Mouse (Mus musculus) liver, embryonic 13.5 days (tissue): ENCODE results near the gene Dhx33. TPM values are rescaled to one million over a fixed set of nuclear protein-coding genes. Genes with fewer than 3 reads are reported as not detected.
A peak's percentile ranks its signal among the peaks of the same experiment; 100 is the strongest.

Source experiments
- ATAC-seq: fragments of 200-750 bp; cut with Nextera tagmentation; 2 replicates; pipeline ENCODE4 v1.8.0; 2017; ENCODE audit warnings: low read depth, mild to moderate bottlenecking, moderate number of reproducible peaks, moderate library complexity
- DNase-seq: peaks from one replicate; pipeline ENCODE4 v3.0.0; 2022
- H3K27ac ChIP-seq: fragments of 300-500 bp; sonication (generic); 2 replicates; pipeline ENCODE4 v1.5.1; 2015; ENCODE audit warnings: moderate library complexity, mild to moderate bottlenecking, inconsistent platforms
- H3K27me3 ChIP-seq: fragments of 300-500 bp; sonication (generic); 2 replicates; pipeline ENCODE4 v1.6.1; 2015; ENCODE audit warnings: mild to moderate bottlenecking, inconsistent platforms
- H3K36me3 ChIP-seq: fragments of 300-500 bp; sonication (generic); 2 replicates; pipeline ENCODE4 v1.6.1; 2015; ENCODE audit warnings: mild to moderate bottlenecking, inconsistent platforms
- H3K4me1 ChIP-seq: fragments of 300-500 bp; sonication (generic); replicated peaks from 2 replicates; pipeline ENCODE4 v1.6.1; 2015; ENCODE audit warnings: inconsistent platforms
- H3K4me2 ChIP-seq: fragments of 300-500 bp; sonication (generic); 2 replicates; pipeline ENCODE4 v1.6.1; 2015; ENCODE audit warnings: inconsistent platforms, mild to moderate bottlenecking, moderate library complexity
- H3K4me3 ChIP-seq: fragments of 300-500 bp; sonication (generic); replicated peaks from 2 replicates; pipeline ENCODE4 v1.5.1; 2015; ENCODE audit warnings: mild to moderate bottlenecking, inconsistent platforms
- H3K9ac ChIP-seq: fragments of 300-500 bp; sonication (generic); 2 replicates; pipeline ENCODE4 v1.6.1; 2015; ENCODE audit warnings: mild to moderate bottlenecking, inconsistent platforms
- H3K9me3 ChIP-seq: fragments of 300-500 bp; sonication (generic); replicated peaks from 2 replicates; pipeline ENCODE4 v1.6.1; 2016; ENCODE audit warnings: inconsistent platforms
- WGBS: fragments of 180-500 bp; shearing (Covaris S2); methylation state at CpG from one replicate; pipeline ENCODE4 v1.1.7; 2015; ENCODE audit not compliant: insufficient replicate concordance; 5-methylcytosine and 5-hydroxymethylcytosine counted together
- polyA plus RNA-seq: library from polyadenylated mRNA; unstranded; fragments of >200 nt; fragmentation: Nextera tagmentation; extraction: Ambion mirVana; gene quantifications from 2 replicates; pipeline ENCODE4 v1.2.1, GENCODE M21; 2015

Dhx33 gene
- polyA plus RNA-seq, 1 experiment from 2014 or later = 7.5 TPM

DNA sequence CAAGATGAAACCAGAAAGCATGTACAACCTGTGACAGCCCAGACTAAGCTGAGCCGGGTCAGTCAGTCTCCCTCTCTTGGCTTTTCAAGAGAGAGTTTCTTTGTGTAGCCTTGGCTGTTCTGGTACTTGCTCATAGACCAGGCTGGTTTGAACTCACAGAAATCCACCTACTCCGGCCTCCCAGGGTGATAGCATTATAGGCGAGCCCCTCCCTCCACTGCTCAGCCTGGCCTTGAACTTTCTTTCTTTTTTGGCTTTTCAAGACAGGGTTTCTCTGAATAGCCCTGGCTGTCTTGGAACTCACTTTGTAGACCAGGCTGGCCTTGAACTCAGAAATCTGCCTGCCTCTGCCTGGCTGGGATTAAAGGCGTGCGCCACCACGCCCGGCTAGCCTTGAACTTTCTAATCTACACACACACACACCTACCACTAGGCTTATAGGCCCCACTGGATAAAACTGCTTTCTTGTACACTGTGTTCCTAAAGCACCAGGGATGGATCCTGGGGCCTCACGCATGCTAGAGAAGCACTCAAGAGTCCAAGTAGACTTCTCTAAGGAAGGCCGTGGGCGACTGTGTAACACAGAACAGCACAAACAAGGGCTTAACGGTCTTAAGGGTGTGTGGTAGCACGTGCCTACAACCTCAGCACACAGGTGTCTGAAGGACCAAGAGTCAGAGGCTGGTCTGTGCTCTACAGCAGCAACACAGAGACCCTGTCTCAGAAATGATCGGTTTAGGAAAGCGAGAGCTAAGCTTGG, 23.3 kb downstream of the Dhx33 start:
- no peaks in the 10 kb centered on the region for H3K9me3 ChIP-seq
- peak overlapping the region; percentile 88 for H3K9ac ChIP-seq
- H3K27ac ChIP-seq = peak overlapping the region; percentile 58
- H3K4me2 ChIP-seq = peak overlapping the region; percentile 95
- ATAC-seq (0 out of 2 replicates have a peak, but pooled peaks have one; percentile 19), DNase-seq (no peak)
- H3K4me1 ChIP-seq = peaks cover 40% of the 10 kb centered on the region
- peak overlapping the region; percentile 95 for H3K4me3 ChIP-seq
- WGBS = 69% methylated on average over 14 of the region's 14 CpGs
- H3K36me3 ChIP-seq = peaks cover 69% of the 10 kb centered on the region
- no peaks in the 10 kb centered on the region for H3K27me3 ChIP-seq

DNA sequence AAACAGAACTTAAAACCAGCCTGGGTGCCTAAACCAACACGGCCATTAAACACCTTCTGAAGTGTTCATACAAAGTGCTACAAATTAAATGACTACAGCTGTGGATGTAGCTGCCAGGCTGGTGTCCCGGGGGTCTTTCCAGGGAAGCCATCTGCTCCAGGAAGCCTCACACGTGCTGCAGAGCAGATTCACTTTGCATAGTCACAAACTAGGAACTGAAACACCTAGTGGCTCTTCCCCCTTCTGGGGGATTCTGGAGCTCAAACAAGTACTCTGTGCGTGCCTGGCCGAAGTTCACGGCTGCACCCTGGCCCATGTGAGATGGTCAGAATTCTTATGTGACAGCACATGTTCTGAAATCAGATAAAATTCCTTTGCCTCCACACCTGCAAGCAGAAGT, 24.0 kb downstream of the Dhx33 start:
- Histone ChIP-seq H3K27me3 (no peaks in the 10 kb centered on the region), H3K4me3 (no peak overlapping the region), H3K9ac (no peak overlapping the region), H3K9me3 (no peaks in the 10 kb centered on the region), H3K27ac (no peak overlapping the region), H3K4me1 (peaks cover 43% of the 10 kb centered on the region), H3K36me3 (peaks cover 69% of the 10 kb centered on the region), H3K4me2 (peak overlapping the region; percentile 95; the same call in 1 of the 2 replicates)
- no peak for DNase-seq
- ATAC-seq = no peak
- WGBS = 80% methylated on average over 6 of the region's 6 CpGs

DNA sequence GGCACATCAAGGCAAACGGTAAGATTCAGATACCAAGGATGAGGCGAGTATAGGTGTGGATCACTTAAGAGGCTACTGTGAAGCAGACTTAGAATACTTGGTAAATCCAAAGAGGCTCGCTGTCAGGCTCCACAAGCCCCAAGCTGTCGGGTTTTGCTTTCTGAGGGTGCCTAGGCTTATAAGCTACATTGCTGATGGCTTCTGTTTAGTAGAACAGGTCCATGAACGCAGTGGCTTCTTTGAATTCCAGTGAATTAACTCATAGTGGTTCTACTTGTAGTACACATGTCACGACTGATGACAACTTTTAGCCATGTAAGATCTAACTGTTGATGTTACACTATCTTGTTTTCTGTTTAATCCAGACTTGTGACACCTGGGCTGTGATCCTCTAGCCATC, 26.9 kb downstream of the Dhx33 start:
- H3K9me3 ChIP-seq = no peaks in the 10 kb centered on the region
- H3K27me3 ChIP-seq = no peaks in the 10 kb centered on the region
- peaks cover 63% of the 10 kb centered on the region for H3K4me1 ChIP-seq
- ATAC-seq = no peak
- no peak overlapping the region for H3K9ac ChIP-seq
- H3K27ac ChIP-seq = peak overlapping the region; percentile 9; the same call in 1 of the 2 replicates
- DNase-seq = no peak
- no peak overlapping the region for H3K4me3 ChIP-seq
- H3K36me3 ChIP-seq = peaks cover 90% of the 10 kb centered on the region
- WGBS = 84% methylated on average over 6 of the region's 6 CpGs
- H3K4me2 ChIP-seq = no peak overlapping the region

DNA sequence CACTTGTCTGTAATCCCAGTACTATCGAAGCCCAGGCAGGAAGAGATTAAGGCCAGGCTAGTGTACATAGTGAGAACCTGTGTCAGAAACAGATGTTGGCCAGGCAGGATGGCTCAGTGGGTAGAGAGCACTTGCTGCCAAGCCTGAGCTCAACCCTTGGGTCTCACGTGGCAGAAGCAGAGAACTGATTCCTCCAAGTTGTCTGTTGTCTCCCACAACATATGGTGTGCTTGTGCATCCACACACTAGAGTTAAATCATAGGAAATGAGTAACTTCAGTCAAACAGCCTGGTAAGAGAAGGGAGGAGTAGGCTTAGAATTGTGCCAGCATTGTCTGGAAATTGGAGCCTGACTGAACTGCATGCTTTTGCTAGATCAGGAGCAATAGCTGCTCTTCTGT, 29.0 kb downstream of the Dhx33 start:
- Histone ChIP-seq H3K9me3 (no peaks in the 10 kb centered on the region), H3K9ac (peak overlapping the region; percentile 15; the same call in 1 of the 2 replicates), H3K27me3 (no peaks in the 10 kb centered on the region), H3K4me3 (no peak overlapping the region), H3K4me1 (peaks cover 56% of the 10 kb centered on the region), H3K27ac (peak overlapping the region; percentile 29; the same call in 1 of the 2 replicates), H3K4me2 (no peak overlapping the region), H3K36me3 (peaks cover 87% of the 10 kb centered on the region)
- WGBS = 65% methylated on average over 2 of the region's 2 CpGs
- DNase-seq (no peak), ATAC-seq (no peak)

DNA sequence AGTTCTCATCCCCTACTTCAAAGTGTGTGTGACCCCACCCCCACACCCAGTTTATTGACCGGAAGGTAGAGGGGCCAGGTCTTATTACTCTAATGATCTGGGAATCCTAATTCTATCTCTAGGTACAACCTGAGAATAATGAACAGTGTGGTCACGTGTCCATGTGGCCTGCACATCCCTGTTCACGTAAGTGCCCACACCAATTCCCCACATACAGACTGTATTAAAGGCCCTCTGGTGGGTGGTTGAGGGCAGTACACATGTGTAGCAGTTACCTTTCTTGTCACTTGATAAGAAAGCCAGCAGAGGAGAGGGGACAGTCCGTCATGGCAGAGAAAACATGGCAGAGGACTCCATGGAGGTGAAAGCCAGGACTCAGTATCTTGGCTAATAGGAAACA, 30.3 kb downstream of the Dhx33 start:
- DNase-seq (no peak), ATAC-seq (no peak)
- Histone ChIP-seq H3K4me2 (no peak overlapping the region), H3K36me3 (peaks cover 74% of the 10 kb centered on the region), H3K9me3 (no peaks in the 10 kb centered on the region), H3K27ac (no peak overlapping the region; the same call in 1 of the 2 replicates), H3K4me3 (no peak overlapping the region), H3K4me1 (peaks cover 52% of the 10 kb centered on the region), H3K9ac (0 out of 2 replicates have a peak overlapping the region, but pooled peaks have one; percentile 15), H3K27me3 (no peaks in the 10 kb centered on the region)
- WGBS = 69% methylated on average over 4 of the region's 4 CpGs

DNA sequence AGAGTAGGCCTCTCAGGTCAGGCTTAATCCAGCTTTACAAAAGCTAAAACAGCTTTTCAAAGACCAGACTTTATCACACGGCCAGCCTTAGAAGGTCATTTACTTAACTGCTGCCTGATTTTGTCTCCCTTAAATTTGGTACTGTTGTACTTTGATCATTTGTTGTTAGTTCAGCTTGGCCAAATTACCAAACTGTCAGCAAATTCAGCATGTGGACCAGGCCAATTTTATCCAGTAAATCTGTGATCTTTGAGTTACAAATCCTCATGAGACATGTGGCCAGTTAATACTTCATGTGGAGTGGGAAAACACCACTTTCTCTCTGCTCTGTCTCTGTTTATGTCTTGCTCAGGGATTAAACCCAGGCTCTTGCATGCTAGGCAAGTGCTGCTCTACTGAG, 31.7 kb downstream of the Dhx33 start:
- Histone ChIP-seq H3K4me1 (peaks cover 60% of the 10 kb centered on the region), H3K4me3 (no peak overlapping the region), H3K36me3 (peaks cover 62% of the 10 kb centered on the region), H3K27ac (peak overlapping the region; percentile 99), H3K9ac (peak overlapping the region; percentile 46; the same call in 1 of the 2 replicates), H3K4me2 (peak overlapping the region; percentile 78), H3K27me3 (no peaks in the 10 kb centered on the region), H3K9me3 (no peaks in the 10 kb centered on the region)
- DNase-seq (no peak), ATAC-seq (no peak)
- 57% methylated on average over 1 of the region's 1 CpGs for WGBS

DNA sequence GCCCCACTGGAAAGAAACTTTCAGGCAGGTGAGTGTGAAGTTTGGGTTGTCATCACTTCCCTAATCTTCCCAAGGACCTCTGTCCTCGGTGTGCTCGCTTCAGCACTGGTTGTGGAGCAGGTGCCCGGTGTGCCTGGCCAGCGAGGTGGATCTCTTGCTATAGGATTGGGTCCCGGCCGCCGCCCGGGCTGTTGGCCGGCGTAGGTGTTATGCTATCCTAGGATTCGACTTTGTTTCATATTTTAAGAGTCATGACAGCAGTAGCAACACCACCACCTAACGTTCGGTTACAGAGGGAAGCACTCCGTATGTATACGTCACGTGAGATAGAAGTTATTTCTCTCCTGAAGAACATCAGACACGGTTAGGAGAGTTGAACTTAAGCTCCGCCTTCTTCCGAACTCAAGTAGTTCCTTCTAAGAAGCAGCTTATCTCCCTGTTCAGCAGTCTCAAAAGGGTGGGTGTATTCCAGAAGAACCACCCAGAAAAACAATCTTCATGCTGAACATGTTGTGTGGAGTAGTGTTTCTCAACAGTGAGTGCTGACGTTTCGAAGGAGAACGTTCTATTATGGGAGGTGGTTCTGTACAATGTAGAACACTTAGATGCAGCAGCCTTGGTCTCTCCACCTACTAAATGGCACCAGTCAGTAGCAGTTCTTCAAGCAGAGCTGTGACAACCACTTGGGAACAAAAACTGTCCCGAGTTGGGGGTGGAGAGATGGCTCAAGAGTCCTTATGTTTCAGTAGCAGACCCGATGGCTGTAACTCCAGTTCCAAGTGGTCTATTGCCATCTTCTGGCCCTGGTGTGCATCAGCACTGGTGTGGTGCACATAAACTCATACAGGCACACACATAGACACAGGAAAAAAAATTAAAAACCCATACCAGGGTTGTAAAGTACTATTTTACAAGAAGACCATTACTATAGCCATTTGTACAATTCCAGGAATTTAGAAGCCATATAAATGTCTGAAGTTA, 33.4 kb downstream of the Dhx33 start:
- peak overlapping the region; percentile 78 for H3K4me2 ChIP-seq
- H3K27ac ChIP-seq = peak overlapping the region; percentile 99
- whole genome bisulfite sequencing = 7% methylated on average over 24 of the region's 24 CpGs
- H3K9ac ChIP-seq = peak overlapping the region; percentile 89
- no peaks in the 10 kb centered on the region for H3K27me3 ChIP-seq
- H3K4me1 ChIP-seq = peaks cover 62% of the 10 kb centered on the region
- DNase-seq (peak; percentile 75), ATAC-seq (peak; percentile 67)
- H3K36me3 ChIP-seq = peaks cover 57% of the 10 kb centered on the region
- H3K4me3 ChIP-seq = peak overlapping the region; percentile 84
- no peaks in the 10 kb centered on the region for H3K9me3 ChIP-seq

DNA sequence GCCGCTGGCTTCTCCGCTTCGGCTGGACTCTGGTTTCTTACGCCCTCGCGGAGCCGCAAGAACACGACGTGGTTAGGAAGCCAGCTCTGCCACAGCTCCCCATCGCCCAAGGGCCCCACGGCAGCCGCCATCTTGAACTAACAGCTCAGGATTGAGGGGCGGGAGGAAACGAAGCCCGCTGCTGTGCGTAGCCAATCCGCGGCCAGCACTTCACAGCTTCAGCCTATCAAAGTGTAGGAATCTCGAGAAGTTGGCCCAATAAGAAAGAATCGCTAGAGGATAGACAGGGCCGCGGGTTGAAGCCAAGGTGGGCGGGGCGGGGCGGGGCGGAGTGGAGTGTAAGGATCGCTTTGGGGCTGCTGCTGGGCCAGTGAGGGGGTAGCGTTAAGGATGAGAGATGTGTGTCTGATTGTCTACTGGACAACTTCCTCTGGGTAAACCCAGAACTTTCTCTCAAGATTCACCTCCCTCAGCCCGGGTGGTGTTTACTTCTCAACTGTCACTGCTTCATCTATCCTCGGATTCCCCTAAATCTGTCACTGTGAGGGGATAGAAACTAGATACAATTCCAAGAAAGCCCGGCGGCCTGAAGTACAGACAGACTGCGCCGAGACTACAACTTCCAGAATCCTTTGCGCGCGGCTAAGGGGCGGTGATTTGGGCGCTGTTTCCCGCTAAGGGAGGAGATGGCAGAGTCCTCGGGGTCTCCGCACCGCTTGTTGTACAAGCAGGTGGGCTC, 34.2 kb downstream of the Dhx33 start, which contains the start of the genes Nup88 and Rpain:
Nup88 (minus strand) TSS at position 153 of the 739 bp plus-strand sequence.
Rpain (plus strand) TSS at position 393 of the 739 bp plus-strand sequence.
- H3K36me3 ChIP-seq = peaks cover 57% of the 10 kb centered on the region
- peaks cover 57% of the 10 kb centered on the region for H3K4me1 ChIP-seq
- peak within 1 kb of the TSS; percentile 99 for H3K27ac ChIP-seq
- ATAC-seq (peak; percentile 92), DNase-seq (peak; percentile 90)
- peak within 1 kb of the TSS; percentile 84 for H3K4me3 ChIP-seq
- H3K9ac ChIP-seq = peak within 1 kb of the TSS; percentile 89
- H3K27me3 ChIP-seq = no peaks in the 10 kb centered on the region
- under 1% methylated on average over 43 of the region's 43 CpGs for WGBS
- peak within 1 kb of the TSS; percentile 87 for H3K4me2 ChIP-seq
- no peaks in the 10 kb centered on the region for H3K9me3 ChIP-seq

DNA sequence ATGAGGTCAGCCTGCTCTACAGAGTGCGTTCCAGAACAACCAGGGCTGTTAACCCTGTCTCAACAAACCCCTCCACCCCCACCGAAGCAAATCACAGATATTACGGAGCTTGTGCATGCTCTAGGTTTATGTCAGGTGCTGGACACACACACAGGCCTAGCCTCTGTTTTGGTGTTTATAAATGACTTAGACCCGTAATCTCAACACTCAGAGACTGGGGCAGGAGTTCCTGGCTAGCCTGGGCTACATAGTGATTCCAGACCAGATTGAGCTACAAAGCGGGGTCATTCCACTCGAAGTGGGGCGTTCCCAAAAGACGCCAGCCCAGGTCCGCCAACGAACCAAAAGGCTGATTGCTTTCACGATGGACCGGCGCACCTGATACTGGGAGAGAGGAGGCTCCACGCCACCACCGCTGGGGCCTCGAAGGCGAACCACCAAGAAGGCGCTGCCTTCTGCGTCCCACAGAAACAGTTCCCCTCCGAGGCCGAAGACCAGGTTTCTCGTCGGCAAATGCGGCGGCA, 34.9 kb downstream of the Dhx33 start:
- peaks cover 57% of the 10 kb centered on the region for H3K36me3 ChIP-seq
- H3K9me3 ChIP-seq = no peaks in the 10 kb centered on the region
- peaks cover 55% of the 10 kb centered on the region for H3K4me1 ChIP-seq
- H3K9ac ChIP-seq = peak overlapping the region; percentile 89
- H3K27ac ChIP-seq = peak overlapping the region; percentile 89
- DNase-seq (no peak), ATAC-seq (peak; percentile 5; the same call in 1 of the 2 replicates)
- WGBS = under 1% methylated on average over 25 of the region's 25 CpGs
- peak overlapping the region; percentile 84 for H3K4me3 ChIP-seq
- peak overlapping the region; percentile 87 for H3K4me2 ChIP-seq
- no peaks in the 10 kb centered on the region for H3K27me3 ChIP-seq

DNA sequence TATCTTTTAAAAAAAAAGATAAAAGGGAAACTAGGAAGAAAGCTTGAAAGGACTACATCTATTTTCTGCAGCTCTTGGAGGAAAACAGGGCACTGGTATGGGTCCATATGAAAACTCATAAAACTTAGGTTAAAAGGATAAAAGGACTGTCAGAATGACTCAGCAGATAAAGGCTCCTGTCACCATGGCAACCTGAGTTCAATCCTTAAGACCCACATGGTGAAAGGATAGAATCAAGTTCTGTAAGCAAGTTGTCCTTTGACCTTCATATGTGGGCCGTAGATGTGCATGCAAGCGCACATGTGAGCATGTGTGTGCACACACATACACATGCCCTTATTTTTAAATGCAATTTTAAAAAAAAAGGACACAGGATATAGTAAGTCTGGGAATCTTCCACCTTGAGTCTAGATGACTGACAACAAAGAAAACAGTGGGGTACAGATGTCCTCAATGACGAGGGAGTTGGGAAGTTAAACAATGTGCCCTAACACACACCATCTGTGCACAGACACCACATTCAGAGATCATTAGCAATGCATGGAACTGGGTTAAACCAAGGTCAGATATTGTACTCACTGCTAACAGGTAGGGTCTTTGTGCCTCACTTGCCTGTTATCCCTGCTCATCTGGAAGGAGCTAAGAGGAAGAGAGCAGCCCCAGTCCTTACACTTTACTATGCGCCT, 39.9 kb downstream of the Dhx33 start:
- Histone ChIP-seq H3K4me1 (peaks cover 43% of the 10 kb centered on the region), H3K27ac (no peak overlapping the region), H3K9ac (no peak overlapping the region), H3K36me3 (peaks cover 77% of the 10 kb centered on the region), H3K9me3 (no peaks in the 10 kb centered on the region), H3K27me3 (no peaks in the 10 kb centered on the region), H3K4me2 (no peak overlapping the region), H3K4me3 (no peak overlapping the region)
- DNase-seq (no peak), ATAC-seq (no peak)
- WGBS = 76% methylated on average over 4 of the region's 4 CpGs
